ENCODE assay signal across 28 mouse cellular contexts in genomic region chr9:119378231-119378630, GRCm38 (mm10). TPM values are rescaled to one million over a fixed set of nuclear protein-coding genes. Genes with fewer than 3 reads are reported as not detected.
DNase-seq lines count a peak whose midpoint lies in the region; ATAC-seq lines count a peak whose summit lies in the region.
"Had no signal": no experiment of that assay in that cellular context is flagged by ENCODE, and none has a peak within 500 bp of the region (broad histone marks: within the 10 kb centered on the region; RNA-seq: fewer than 3 reads in every experiment).

No protein-coding gene starts in this region.

- H3K4me1 ChIP-seq in kidney, embryonic 15.5 days = no peaks in the 10 kb centered on the region
- H3K4me1 ChIP-seq: embryonic facial prominence, embryonic 13.5 days; embryonic facial prominence, embryonic 15.5 days; forebrain, embryonic 10.5 days; forebrain, embryonic 12.5 days had no signal

- no peaks in the 10 kb centered on the region for H3K27me3 ChIP-seq in kidney, embryonic 15.5 days
- H3K27me3 ChIP-seq: embryonic facial prominence, embryonic 13.5 days; embryonic facial prominence, embryonic 15.5 days; forebrain, embryonic 12.5 days; Patski had no signal

- H3K4me2 ChIP-seq in kidney, embryonic 15.5 days = no peak overlapping the region
- H3K4me2 ChIP-seq: embryonic facial prominence, embryonic 13.5 days; embryonic facial prominence, embryonic 15.5 days; forebrain, embryonic 12.5 days had no signal

- no peak overlapping the region for H3K4me3 ChIP-seq in kidney, embryonic 15.5 days (replicated peaks)
- H3K4me3 ChIP-seq: embryonic facial prominence, embryonic 13.5 days; embryonic facial prominence, embryonic 15.5 days; erythroblast, embryonic 14.5 days; forebrain, embryonic 10.5 days; forebrain, embryonic 12.5 days had no signal

- 88% methylated on average over 4 of the region's 4 CpGs for WGBS in kidney, embryonic 15.5 days

- H3K36me3 ChIP-seq in kidney, embryonic 15.5 days = peaks cover 13% of the 10 kb centered on the region
- H3K36me3 ChIP-seq: embryonic facial prominence, embryonic 15.5 days had no signal

- H3K9ac ChIP-seq in kidney, embryonic 15.5 days = no peak overlapping the region
- H3K9ac ChIP-seq: embryonic facial prominence, embryonic 13.5 days; embryonic facial prominence, embryonic 15.5 days; forebrain, embryonic 12.5 days had no signal

- DNase-seq in 416B (ENCODE audit: low read depth) (peak; percentile 61), A20 (ENCODE audit: low read depth, low spot score) (peak; percentile 12)
- no peak for DNase-seq in kidney, adult 18-20 months
- no peak for DNase-seq in frontal cortex, postnatal 10 days (ENCODE audit: low spot score in 2 of 2)
- DNase-seq: adrenal gland, adult 8-10 months; adrenal gland, postnatal 14 days; adrenal gland, postnatal 36 days; cerebellum, adult 11-12 months; cerebellum, adult 2 months; cerebellum, adult 9-10 months; cerebellum, postnatal 10 days; cerebellum, postnatal 25 days; embryo, embryonic 11 days had no signal

- H3K27ac ChIP-seq in kidney, embryonic 15.5 days = no peak overlapping the region
- H3K27ac ChIP-seq: embryonic facial prominence, embryonic 13.5 days; embryonic facial prominence, embryonic 15.5 days; forebrain, embryonic 10.5 days; forebrain, embryonic 12.5 days had no signal

- H3K9me3 ChIP-seq in kidney, embryonic 15.5 days (replicated peaks) = no peaks in the 10 kb centered on the region
- H3K9me3 ChIP-seq: embryonic facial prominence, embryonic 13.5 days; embryonic facial prominence, embryonic 15.5 days; forebrain, embryonic 10.5 days; forebrain, embryonic 12.5 days had no signal

- ATAC-seq in common myeloid progenitor, adult 5-6 weeks (replicated peaks; ENCODE audit: low read depth, poor library complexity, severe bottlenecking) = peak; percentile 42; the same call in 1 of the 2 replicates
- peak; percentile 52; the same call in 1 of the 2 replicates for ATAC-seq in megakaryocyte progenitor cell, adult 5-6 weeks (replicated peaks; ENCODE audit: poor library complexity)
- no peak for ATAC-seq in kidney, embryonic 15.5 days (replicated peaks; ENCODE audit: low FRiP score)
- ATAC-seq: activated CD4-positive, CD25-positive, alpha-beta regulatory T cell, adult 4 months; forebrain, embryonic 14.5 days; forebrain, embryonic 16.5 days; Patski had no signal

RNA-seq across cellular contexts. Expression of gene Slc22a14, which starts 12.9 kb away (rescaled TPM):
- total RNA-seq in common myeloid progenitor, adult 5-6 weeks (2017) = not detected in 2 replicates
- not detected in 2 replicates for total RNA-seq in megakaryocyte progenitor cell, adult 5-6 weeks (2015)
- not detected in 2 replicates for total RNA-seq in megakaryocyte progenitor cell, adult 5-6 weeks (2017)
- polyA plus RNA-seq in kidney, embryonic 15.5 days (2015; fragmentation: Nextera tagmentation; extraction: Ambion mirVana) = 0.30 TPM in 1 of 2 replicates, not detected in the other
- total RNA-seq: adrenal gland, adult 18-20 months; adrenal gland, adult 8-10 months; adrenal gland, postnatal 14 days; adrenal gland, postnatal 36 days had no signal
- polyA plus RNA-seq: activated CD4-positive, CD25-positive, alpha-beta regulatory T cell, adult 4 months; C2C12; cerebellum, adult 2 months; embryonic facial prominence, embryonic 11.5 days; embryonic facial prominence, embryonic 13.5 days; erythroblast, embryonic 14.5 days; forebrain, embryonic 10.5 days; forebrain, embryonic 12.5 days; forebrain, embryonic 14.5 days; forebrain, embryonic 16.5 days had no signal

RNA-seq across cellular contexts. Expression of gene Xylb, which starts 21.1 kb away (rescaled TPM):
- 5.3 TPM in 2 replicates for total RNA-seq in common myeloid progenitor, adult 5-6 weeks (2017)
- 3.6 and 3.8 TPM in 2 replicates for total RNA-seq in megakaryocyte progenitor cell, adult 5-6 weeks (2015)
- total RNA-seq in megakaryocyte progenitor cell, adult 5-6 weeks (2017) = 2.2 and 5.2 TPM in 2 replicates
- 20.8 and 26.9 TPM in 2 replicates for polyA plus RNA-seq in kidney, embryonic 15.5 days (2015; fragmentation: Nextera tagmentation; extraction: Ambion mirVana)

RNA-seq across cellular contexts. Expression of gene Acvr2b, which starts 23.7 kb away (rescaled TPM):
- total RNA-seq in common myeloid progenitor, adult 5-6 weeks (2017) = 1.3 and 1.6 TPM in 2 replicates
- 1.2 TPM in 2 replicates for total RNA-seq in megakaryocyte progenitor cell, adult 5-6 weeks (2015)
- total RNA-seq in megakaryocyte progenitor cell, adult 5-6 weeks (2017) = 0.68 and 1.2 TPM in 2 replicates
- polyA plus RNA-seq in kidney, embryonic 15.5 days (2015; fragmentation: Nextera tagmentation; extraction: Ambion mirVana) = 36.4 and 36.6 TPM in 2 replicates
- polyA plus RNA-seq: activated CD4-positive, CD25-positive, alpha-beta regulatory T cell, adult 4 months had no signal

RNA-seq across cellular contexts. Expression of gene Myd88, which starts 37.0 kb away (rescaled TPM):
- 13.9 and 18.7 TPM in 2 replicates for total RNA-seq in common myeloid progenitor, adult 5-6 weeks (2017)
- 33.4 and 34.6 TPM in 2 replicates for total RNA-seq in megakaryocyte progenitor cell, adult 5-6 weeks (2015)
- 21.2 and 23.1 TPM in 2 replicates for total RNA-seq in megakaryocyte progenitor cell, adult 5-6 weeks (2017)
- 25.6 and 25.9 TPM in 2 replicates for polyA plus RNA-seq in kidney, embryonic 15.5 days (2015; fragmentation: Nextera tagmentation; extraction: Ambion mirVana)

RNA-seq across cellular contexts. Expression of gene Acaa1a, which starts 38.8 kb away (rescaled TPM):
- total RNA-seq in common myeloid progenitor, adult 5-6 weeks (2017) = 20.1 and 23.1 TPM in 2 replicates
- total RNA-seq in megakaryocyte progenitor cell, adult 5-6 weeks (2015) = 19.5 and 20.9 TPM in 2 replicates
- 23.2 and 30.1 TPM in 2 replicates for total RNA-seq in megakaryocyte progenitor cell, adult 5-6 weeks (2017)
- polyA plus RNA-seq in kidney, embryonic 15.5 days (2015; fragmentation: Nextera tagmentation; extraction: Ambion mirVana) = 111 and 121 TPM in 2 replicates

Comparison
In these comparisons a context has a peak if more than half of its experiments do, and no peak if none do; other contexts are left out.
1. DNase-seq: peak in 416B (single experiment) and A20 (single experiment); none in kidney, adult 18-20 months (single experiment) and frontal cortex, postnatal 10 days (0 of 2).